Mouse (Mus musculus): ENCODE data around the gene Gse1. TPM values are rescaled to one million over a fixed set of nuclear protein-coding genes. Genes with fewer than 3 reads are reported as not detected.

Gse1 gene
- polyA plus RNA-seq, 1 experiment = 70.4 TPM

DNA sequence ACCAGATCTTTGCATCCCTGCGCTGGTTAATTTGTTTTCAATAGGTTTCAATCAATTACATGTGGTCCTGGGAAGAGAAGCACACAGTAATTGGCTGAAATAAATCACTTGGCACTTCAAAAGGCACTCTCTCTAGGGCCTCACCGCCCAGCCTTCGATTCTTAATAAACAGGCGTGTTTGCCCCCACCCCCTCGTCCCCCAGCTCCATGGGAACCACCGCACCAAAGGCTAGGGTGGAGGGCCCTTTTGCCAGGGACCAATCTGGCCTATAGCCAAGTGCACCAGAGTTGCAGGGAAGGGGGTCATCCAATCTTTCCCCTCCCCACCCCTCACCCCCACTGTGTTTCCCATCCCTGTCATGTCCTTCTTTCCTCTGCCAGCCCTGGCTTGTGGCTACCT is 219.9 kb downstream of the Gse1 start:
- TF ChIP-seq POLR2A (IDR thresholded peaks at IDR 0.05; ENCODE audit: borderline replicate concordance, extremely low read depth, insufficient read depth, insufficient read length, poor library complexity, severe bottlenecking) = no peak
- TF ChIP-seq CTCF (IDR thresholded peaks at IDR 0.05; ENCODE audit: borderline replicate concordance, extremely low read depth, insufficient read depth, insufficient read length) = no peak
- peak; percentile 79 for DNase-seq (ENCODE audit: low read depth)

GRCm38 (mm10) chr8:120449139-120449538 is 220.9 kb downstream of the Gse1 start:
- TF ChIP-seq POLR2A (IDR thresholded peaks at IDR 0.05; ENCODE audit: borderline replicate concordance, extremely low read depth, insufficient read depth, insufficient read length, poor library complexity, severe bottlenecking) = no peak
- no peak for DNase-seq (ENCODE audit: low read depth)

GRCm38 (mm10) chr8:120449608-120450031 is 221.4 kb downstream of the Gse1 start:
- peak; percentile 90 for DNase-seq (ENCODE audit: low read depth)
- TF ChIP-seq CTCF (IDR thresholded peaks at IDR 0.05; ENCODE audit: borderline replicate concordance, extremely low read depth, insufficient read depth, insufficient read length) (no peak), POLR2A (IDR thresholded peaks at IDR 0.05; ENCODE audit: borderline replicate concordance, extremely low read depth, insufficient read depth, insufficient read length, poor library complexity, severe bottlenecking) (no peak)

DNA sequence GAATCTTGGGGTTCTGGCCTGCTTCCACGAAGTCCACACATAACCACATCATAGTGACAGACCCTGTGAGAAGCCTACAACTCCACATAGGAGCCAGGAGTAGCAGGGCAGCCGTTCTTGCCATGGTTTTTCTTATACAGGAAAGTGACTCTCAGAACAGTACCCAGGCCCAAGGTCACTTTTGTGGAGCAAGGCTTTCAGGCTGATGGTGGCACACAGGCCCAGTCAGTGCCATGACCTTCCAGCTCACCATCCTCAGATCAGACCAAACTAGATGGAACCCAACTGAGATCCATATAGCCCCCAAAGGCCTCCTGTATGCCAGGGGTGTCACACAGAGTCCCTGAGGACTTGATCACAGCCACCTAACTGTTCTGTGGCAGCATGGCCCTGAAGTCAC is 223.9 kb downstream of the Gse1 start:
- no peak for TF ChIP-seq CTCF (IDR thresholded peaks at IDR 0.05; ENCODE audit: borderline replicate concordance, extremely low read depth, insufficient read depth, insufficient read length)
- TF ChIP-seq POLR2A (IDR thresholded peaks at IDR 0.05; ENCODE audit: borderline replicate concordance, extremely low read depth, insufficient read depth, insufficient read length, poor library complexity, severe bottlenecking) = no peak
- DNase-seq (ENCODE audit: low read depth) = no peak

- DNase-seq (ENCODE audit: low read depth) = no peak
- no peak for TF ChIP-seq CTCF (IDR thresholded peaks at IDR 0.05; ENCODE audit: borderline replicate concordance, extremely low read depth, insufficient read depth, insufficient read length)
- TF ChIP-seq POLR2A (IDR thresholded peaks at IDR 0.05; ENCODE audit: borderline replicate concordance, extremely low read depth, insufficient read depth, insufficient read length, poor library complexity, severe bottlenecking) = no peak
These were observed 226.1 kb downstream of the Gse1 start for GRCm38 (mm10) chr8:120454404-120454803.

GRCm38 (mm10) chr8:120460375-120460774 is 232.1 kb downstream of the Gse1 start:
- no peak for TF ChIP-seq POLR2A (IDR thresholded peaks at IDR 0.05; ENCODE audit: borderline replicate concordance, extremely low read depth, insufficient read depth, insufficient read length, poor library complexity, severe bottlenecking)
- no peak for TF ChIP-seq CTCF (IDR thresholded peaks at IDR 0.05; ENCODE audit: borderline replicate concordance, extremely low read depth, insufficient read depth, insufficient read length)
- DNase-seq (ENCODE audit: low read depth) = peak; percentile 88

- peak; percentile 67 for DNase-seq (ENCODE audit: low read depth)
- TF ChIP-seq POLR2A (IDR thresholded peaks at IDR 0.05; ENCODE audit: borderline replicate concordance, extremely low read depth, insufficient read depth, insufficient read length, poor library complexity, severe bottlenecking) (no peak), CTCF (IDR thresholded peaks at IDR 0.05; ENCODE audit: borderline replicate concordance, extremely low read depth, insufficient read depth, insufficient read length) (no peak)
These were observed 233.9 kb downstream of the Gse1 start for GRCm38 (mm10) chr8:120462119-120462551.

DNA sequence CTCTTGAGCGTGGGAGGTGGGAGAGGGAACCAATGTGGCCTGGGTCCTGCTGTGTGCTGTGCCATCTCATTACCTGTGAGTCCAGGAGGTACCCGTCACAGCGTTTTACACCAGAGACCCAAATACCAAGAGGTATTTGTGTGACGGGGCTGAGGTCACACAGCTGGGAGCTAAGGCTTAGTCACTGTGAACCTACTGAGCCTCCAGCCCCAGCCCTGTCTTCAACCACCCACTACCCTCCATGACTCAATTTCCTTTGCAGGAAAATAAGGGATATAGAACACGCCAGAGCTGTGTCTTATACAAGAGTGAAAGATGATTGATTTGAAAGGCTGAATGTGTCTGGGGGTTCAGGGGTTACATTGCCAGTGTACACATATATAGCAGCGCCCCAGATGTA is 234.4 kb downstream of the Gse1 start:
- no peak for TF ChIP-seq POLR2A (IDR thresholded peaks at IDR 0.05; ENCODE audit: borderline replicate concordance, extremely low read depth, insufficient read depth, insufficient read length, poor library complexity, severe bottlenecking)
- no peak for TF ChIP-seq CTCF (IDR thresholded peaks at IDR 0.05; ENCODE audit: borderline replicate concordance, extremely low read depth, insufficient read depth, insufficient read length)
- DNase-seq (ENCODE audit: low read depth) = no peak

- DNase-seq (ENCODE audit: low read depth) = no peak
- no peak for TF ChIP-seq POLR2A (IDR thresholded peaks at IDR 0.05; ENCODE audit: borderline replicate concordance, extremely low read depth, insufficient read depth, insufficient read length, poor library complexity, severe bottlenecking)
- no peak for TF ChIP-seq CTCF (IDR thresholded peaks at IDR 0.05; ENCODE audit: borderline replicate concordance, extremely low read depth, insufficient read depth, insufficient read length)
These were observed 235.8 kb downstream of the Gse1 start for GRCm38 (mm10) chr8:120463918-120464584.

GRCm38 (mm10) chr8:120464585-120464937 is 236.3 kb downstream of the Gse1 start:
- no peak for DNase-seq (ENCODE audit: low read depth)
- TF ChIP-seq POLR2A (IDR thresholded peaks at IDR 0.05; ENCODE audit: borderline replicate concordance, extremely low read depth, insufficient read depth, insufficient read length, poor library complexity, severe bottlenecking) (no peak), CTCF (IDR thresholded peaks at IDR 0.05; ENCODE audit: borderline replicate concordance, extremely low read depth, insufficient read depth, insufficient read length) (no peak)

- TF ChIP-seq POLR2A (IDR thresholded peaks at IDR 0.05; ENCODE audit: borderline replicate concordance, extremely low read depth, insufficient read depth, insufficient read length, poor library complexity, severe bottlenecking) (no peak), CTCF (IDR thresholded peaks at IDR 0.05; ENCODE audit: borderline replicate concordance, extremely low read depth, insufficient read depth, insufficient read length) (no peak)
- DNase-seq (ENCODE audit: low read depth) = peak; percentile 97
These were observed 237.5 kb downstream of the Gse1 start for GRCm38 (mm10) chr8:120465710-120466109.

- TF ChIP-seq CTCF (IDR thresholded peaks at IDR 0.05; ENCODE audit: borderline replicate concordance, extremely low read depth, insufficient read depth, insufficient read length) = no peak
- TF ChIP-seq POLR2A (IDR thresholded peaks at IDR 0.05; ENCODE audit: borderline replicate concordance, extremely low read depth, insufficient read depth, insufficient read length, poor library complexity, severe bottlenecking) = no peak
- no peak for DNase-seq (ENCODE audit: low read depth)
These were observed 238.0 kb downstream of the Gse1 start for GRCm38 (mm10) chr8:120466266-120466665.

Data from brain, embryonic 14.5 days (tissue).